Mouse (Mus musculus) hindbrain, embryonic 12.5 days (tissue): Measurements from ENCODE around the gene Tctn3. TPM values are rescaled to one million over a fixed set of nuclear protein-coding genes. Genes with fewer than 3 reads are reported as not detected.
"Not testable (repeated sequence)": the region's sequence is repeated elsewhere in the genome, so short reads cannot be mapped to it uniquely, and the experiment has no call there.

Experiments used
- ATAC-seq: fragments of 200-750 bp; cut with Nextera tagmentation; 2 replicates; pipeline ENCODE4 v1.8.0; 2017; ENCODE audit warnings: moderate TSS enrichment; ENCODE audit not compliant: low FRiP score
- H3K27ac ChIP-seq: fragments of 300-500 bp; sonication (generic); 2 replicates; pipeline ENCODE4 v1.5.1; 2016; ENCODE audit warnings: mild to moderate bottlenecking
- H3K27me3 ChIP-seq: fragments of 300-500 bp; sonication (generic); 2 replicates; pipeline ENCODE4 v1.6.1; 2016; ENCODE audit warnings: mild to moderate bottlenecking
- H3K36me3 ChIP-seq: fragments of 300-500 bp; sonication (generic); 2 replicates; pipeline ENCODE4 v1.6.1; 2016; ENCODE audit warnings: mild to moderate bottlenecking
- H3K4me1 ChIP-seq: fragments of 300-500 bp; sonication (generic); 2 replicates; pipeline ENCODE4 v1.6.1; 2016
- H3K4me2 ChIP-seq: fragments of 300-500 bp; sonication (generic); replicated peaks from 2 replicates; pipeline ENCODE4 v1.6.1; 2016; ENCODE audit warnings: mild to moderate bottlenecking
- H3K4me3 ChIP-seq: fragments of 300-500 bp; sonication (generic); 2 replicates; pipeline ENCODE4 v1.5.1; 2016; ENCODE audit warnings: mild to moderate bottlenecking
- H3K9ac ChIP-seq: fragments of 300-500 bp; sonication (generic); 2 replicates; pipeline ENCODE4 v1.6.1; 2016; ENCODE audit warnings: mild to moderate bottlenecking, moderate library complexity
- H3K9me3 ChIP-seq: fragments of 300-500 bp; sonication (generic); replicated peaks from 2 replicates; pipeline ENCODE4 v1.6.1; 2016; ENCODE audit warnings: mild to moderate bottlenecking
- WGBS: fragments of 180-500 bp; shearing (Covaris S2); methylation state at CpG from one replicate; pipeline ENCODE4 v1.1.7; 2016; 5-methylcytosine and 5-hydroxymethylcytosine counted together
- polyA plus RNA-seq: library from polyadenylated mRNA; unstranded; fragments of >200 nt; fragmentation: Nextera tagmentation; extraction: Ambion mirVana; gene quantifications from 2 replicates; pipeline ENCODE4 v1.2.1, GENCODE M21; 2016

Gene Tctn3
- polyA plus RNA-seq, 1 experiment from 2014 or later = 16.0 TPM

GRCm38 (mm10) chr19:40614811-40615210 lies 2.8 kb upstream of the Tctn3 start:
- no peak for ATAC-seq
- no peak overlapping the region for H3K4me2 ChIP-seq
- no peak overlapping the region for H3K27ac ChIP-seq
- no peaks in the 10 kb centered on the region for H3K9me3 ChIP-seq
- no peaks in the 10 kb centered on the region for H3K27me3 ChIP-seq
- no peak overlapping the region for H3K9ac ChIP-seq
- H3K36me3 ChIP-seq = no peaks in the 10 kb centered on the region
- 82% methylated on average over 7 of the region's 7 CpGs for WGBS
- H3K4me3 ChIP-seq = no peak overlapping the region
- peaks cover 8% of the 10 kb centered on the region for H3K4me1 ChIP-seq

- Histone ChIP-seq H3K9ac (no peak overlapping the region), H3K27me3 (no peaks in the 10 kb centered on the region), H3K36me3 (peaks cover 42% of the 10 kb centered on the region), H3K4me2 (no peak overlapping the region), H3K4me3 (no peak overlapping the region), H3K4me1 (peaks cover 8% of the 10 kb centered on the region), H3K27ac (no peak overlapping the region), H3K9me3 (no peaks in the 10 kb centered on the region)
- ATAC-seq = no peak
- WGBS = 92% methylated on average over 6 of the region's 6 CpGs
Measured at GRCm38 (mm10) chr19:40607676-40608075, 4.4 kb downstream of the Tctn3 start.

DNA sequence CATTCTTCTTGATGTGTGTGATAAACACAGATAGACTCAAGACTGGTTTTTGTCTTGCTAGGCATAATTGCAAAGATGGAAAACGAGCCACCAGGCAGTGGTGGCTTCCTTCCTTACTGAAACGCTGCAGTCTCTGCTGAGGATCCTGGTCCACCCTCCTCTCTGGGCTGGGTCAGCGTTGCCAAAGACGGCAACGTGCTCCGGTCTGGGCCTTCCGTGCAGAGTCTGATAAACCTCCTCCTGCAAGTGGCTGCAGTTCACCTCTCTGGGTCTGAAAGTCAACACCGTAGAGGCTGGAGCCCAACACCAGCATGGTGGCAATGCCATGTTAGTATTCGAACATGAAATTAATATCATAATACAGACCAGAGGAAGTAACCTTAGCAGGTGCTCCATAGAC lies 6.8 kb downstream of the Tctn3 start:
- Histone ChIP-seq H3K4me3 (no peak overlapping the region), H3K27me3 (no peaks in the 10 kb centered on the region), H3K9ac (no peak overlapping the region), H3K4me2 (no peak overlapping the region), H3K9me3 (no peaks in the 10 kb centered on the region), H3K27ac (no peak overlapping the region), H3K4me1 (no peaks in the 10 kb centered on the region), H3K36me3 (peaks cover 44% of the 10 kb centered on the region)
- no peak for ATAC-seq
- WGBS = 93% methylated on average over 9 of the region's 9 CpGs

GRCm38 (mm10) chr19:40601870-40602269 lies 10.2 kb downstream of the Tctn3 start:
- peaks cover 28% of the 10 kb centered on the region for H3K36me3 ChIP-seq
- no peaks in the 10 kb centered on the region for H3K4me1 ChIP-seq
- no peak overlapping the region for H3K27ac ChIP-seq
- no peak for ATAC-seq
- 91% methylated on average over 3 of the region's 3 CpGs for WGBS
- H3K9me3 ChIP-seq = no peaks in the 10 kb centered on the region
- H3K27me3 ChIP-seq = no peaks in the 10 kb centered on the region
- H3K4me3 ChIP-seq = no peak overlapping the region
- H3K4me2 ChIP-seq = no peak overlapping the region
- H3K9ac ChIP-seq = no peak overlapping the region

GRCm38 (mm10) chr19:40600846-40601245 lies 11.2 kb downstream of the Tctn3 start:
- H3K4me1 ChIP-seq = not testable (repeated sequence)

GRCm38 (mm10) chr19:40595831-40596230 lies 16.2 kb downstream of the Tctn3 start:
- Histone ChIP-seq H3K9ac (no peak overlapping the region), H3K27me3 (no peaks in the 10 kb centered on the region), H3K4me3 (no peak overlapping the region), H3K4me2 (no peak overlapping the region), H3K27ac (no peak overlapping the region), H3K36me3 (peaks cover 34% of the 10 kb centered on the region), H3K9me3 (no peaks in the 10 kb centered on the region), H3K4me1 (no peaks in the 10 kb centered on the region)
- 89% methylated on average over 8 of the region's 8 CpGs for WGBS
- ATAC-seq = no peak

More at GRCm38 (mm10) chr19:40600846-40601245, 11.2 kb downstream of the Tctn3 start:
- not testable (repeated sequence) for H3K27ac ChIP-seq, H3K27me3 ChIP-seq, H3K4me3 ChIP-seq, H3K9me3 ChIP-seq, H3K4me2 ChIP-seq, H3K9ac ChIP-seq, ATAC-seq
- peaks cover 26% of the 10 kb centered on the region for H3K36me3 ChIP-seq
- 93% methylated on average over 5 of the region's 5 CpGs for WGBS

DNA sequence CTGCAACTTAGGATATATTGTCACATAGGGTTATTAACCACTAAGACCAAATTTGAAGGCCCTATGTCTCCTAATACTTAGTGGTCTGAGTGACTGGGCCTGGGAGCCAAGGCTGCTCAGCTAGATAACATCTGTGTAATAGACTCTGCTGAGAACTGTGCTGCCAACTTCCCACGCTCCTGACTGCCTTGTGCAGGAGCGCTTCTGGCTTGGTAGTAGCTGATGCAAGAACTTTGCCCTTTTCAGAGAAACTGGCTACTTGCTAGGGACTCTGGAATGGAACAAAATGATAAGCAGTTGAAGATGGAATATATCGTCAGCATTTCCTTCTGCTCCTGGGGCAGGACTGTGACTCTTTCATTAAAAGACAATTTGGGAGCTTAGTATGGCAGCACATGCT lies 16.8 kb downstream of the Tctn3 start:
- Histone ChIP-seq H3K9ac (no peak overlapping the region), H3K4me2 (no peak overlapping the region), H3K4me3 (no peak overlapping the region), H3K27ac (no peak overlapping the region), H3K36me3 (peaks cover 34% of the 10 kb centered on the region), H3K4me1 (no peaks in the 10 kb centered on the region), H3K9me3 (no peaks in the 10 kb centered on the region), H3K27me3 (no peaks in the 10 kb centered on the region)
- WGBS = 90% methylated on average over 3 of the region's 3 CpGs
- ATAC-seq = no peak

GRCm38 (mm10) chr19:40589530-40589880 lies 22.5 kb downstream of the Tctn3 start:
- ATAC-seq = no peak
- under 1% methylated on average over 10 of the region's 10 CpGs for WGBS

GRCm38 (mm10) chr19:40588847-40589529 lies 23.0 kb downstream of the Tctn3 start:
- Histone ChIP-seq H3K36me3 (peaks cover 17% of the 10 kb centered on the region), H3K27me3 (no peaks in the 10 kb centered on the region), H3K4me3 (peak overlapping the region; percentile 82), H3K4me1 (peaks cover 17% of the 10 kb centered on the region), H3K4me2 (peak overlapping the region; percentile 69), H3K27ac (peak overlapping the region; percentile 77), H3K9me3 (no peaks in the 10 kb centered on the region), H3K9ac (peak overlapping the region; percentile 50)
- ATAC-seq = peak; percentile 77
- WGBS = under 1% methylated on average over 18 of the region's 18 CpGs

More at GRCm38 (mm10) chr19:40589530-40589880, 22.5 kb downstream of the Tctn3 start:
- no peaks in the 10 kb centered on the region for H3K27me3 ChIP-seq
- H3K4me1 ChIP-seq = peaks cover 17% of the 10 kb centered on the region
- H3K27ac ChIP-seq = peak overlapping the region; percentile 77
- peak overlapping the region; percentile 69 for H3K4me2 ChIP-seq
- H3K9me3 ChIP-seq = no peaks in the 10 kb centered on the region
- peak overlapping the region; percentile 82 for H3K4me3 ChIP-seq
- H3K36me3 ChIP-seq = peaks cover 19% of the 10 kb centered on the region
- H3K9ac ChIP-seq = peak overlapping the region; percentile 50

DNA sequence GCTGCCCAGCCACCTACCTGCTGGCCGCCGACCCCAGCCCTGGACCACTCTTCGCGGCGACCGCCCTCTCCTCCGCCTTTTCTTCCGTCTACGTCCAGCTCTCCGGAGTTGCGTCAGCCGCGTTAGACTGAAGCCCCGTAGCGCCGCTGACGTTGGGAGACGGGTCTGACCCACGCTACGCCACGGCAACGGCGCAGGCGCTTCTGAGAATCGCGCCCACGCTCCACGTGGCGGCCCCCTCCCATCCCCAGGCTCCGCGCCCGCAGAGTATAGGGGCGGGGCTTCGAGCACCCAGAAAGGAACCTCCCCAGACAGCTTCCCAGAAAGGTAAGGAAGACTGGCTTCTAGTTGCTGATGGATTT lies 23.8 kb downstream of the Tctn3 start, which contains the start of gene Aldh18a1:
TSS of gene Aldh18a1 (minus strand) at position 171 of the 362 bp plus-strand sequence.
- under 1% methylated on average over 34 of the region's 34 CpGs for WGBS
- Histone ChIP-seq H3K4me2 (peak within 1 kb of the TSS; percentile 69), H3K36me3 (peaks cover 17% of the 10 kb centered on the region; the same call in 1 of the 2 replicates), H3K27ac (peak within 1 kb of the TSS; percentile 77), H3K9me3 (no peaks in the 10 kb centered on the region), H3K27me3 (no peaks in the 10 kb centered on the region), H3K4me3 (peak within 1 kb of the TSS; percentile 82), H3K9ac (peak within 1 kb of the TSS; percentile 80), H3K4me1 (peaks cover 17% of the 10 kb centered on the region)
- peak; percentile 96 for ATAC-seq

- Histone ChIP-seq H3K27me3 (no peaks in the 10 kb centered on the region), H3K9me3 (no peaks in the 10 kb centered on the region), H3K36me3 (peaks cover 23% of the 10 kb centered on the region; the same call in 1 of the 2 replicates), H3K4me1 (peaks cover 17% of the 10 kb centered on the region), H3K4me2 (peak overlapping the region; percentile 69), H3K4me3 (peak overlapping the region; percentile 82), H3K27ac (peak overlapping the region; percentile 46), H3K9ac (peak overlapping the region; percentile 80)
- peak; percentile 65 for ATAC-seq
- WGBS = 6% methylated on average over 29 of the region's 30 CpGs
Measured at GRCm38 (mm10) chr19:40587491-40588292, 24.3 kb downstream of the Tctn3 start.

- Histone ChIP-seq H3K4me3 (peak overlapping the region; percentile 82), H3K36me3 (peaks cover 31% of the 10 kb centered on the region), H3K4me1 (peaks cover 17% of the 10 kb centered on the region), H3K4me2 (peak overlapping the region; percentile 69), H3K9ac (peak overlapping the region; percentile 80; the same call in 1 of the 2 replicates), H3K27ac (no peak overlapping the region), H3K27me3 (no peaks in the 10 kb centered on the region), H3K9me3 (no peaks in the 10 kb centered on the region)
- ATAC-seq = no peak
- 56% methylated on average over 7 of the region's 7 CpGs for WGBS
Measured at GRCm38 (mm10) chr19:40586908-40587307, 25.1 kb downstream of the Tctn3 start.
